Mouse (Mus musculus): ENCODE measurements around the gene Cd22. TPM values are rescaled to one million over a fixed set of nuclear protein-coding genes. Genes with fewer than 3 reads are reported as not detected.

The Cd22 gene
- total and polyA plus RNA-seq, 3 experiments = 0.22 TPM; not detected in 2

DNA sequence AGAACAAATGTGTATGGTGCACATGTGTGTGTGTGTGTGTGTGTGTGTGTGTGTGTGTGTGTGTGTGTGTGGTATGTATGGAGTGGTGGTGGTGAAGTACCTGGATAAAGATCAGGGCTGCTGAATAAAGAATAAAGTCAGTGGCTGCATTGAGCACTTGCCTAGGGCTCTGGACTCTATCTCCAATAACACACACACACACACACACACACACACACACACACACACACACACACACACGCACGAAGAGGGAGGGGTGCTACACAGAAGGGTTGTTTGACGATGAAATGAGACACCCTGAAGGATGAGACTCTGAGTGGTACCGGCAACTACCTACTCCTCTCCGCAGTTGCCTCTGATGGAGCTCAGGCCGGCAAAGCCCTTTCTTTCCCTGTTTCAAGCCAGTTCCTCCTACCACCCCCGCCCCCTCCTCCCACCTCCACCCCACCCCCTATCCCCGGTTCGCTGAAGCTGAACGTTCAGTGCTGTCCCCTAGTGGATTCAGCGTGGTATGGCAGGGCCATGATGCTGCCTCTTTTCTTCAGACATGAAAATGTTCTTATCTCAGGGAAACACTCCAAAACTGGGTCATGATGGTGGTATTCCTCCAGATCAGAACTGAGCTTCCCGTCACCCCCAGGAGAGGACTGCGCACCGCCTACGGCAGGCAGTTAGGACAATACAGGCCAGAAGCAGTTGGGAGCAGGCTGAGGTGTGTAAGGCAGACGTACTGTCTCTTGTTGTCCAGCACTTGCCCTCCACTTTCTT is 20.3 kb downstream of the Cd22 start:
- TF ChIP-seq GATA1 (IDR thresholded peaks at IDR 0.05; ENCODE audit: borderline replicate concordance, low read length) = no peak
- TF ChIP-seq CTCF (IDR thresholded peaks at IDR 0.05; ENCODE audit: low read depth, low read length) = peak; percentile 70
- no peak overlapping the region; the same call in 1 of the 2 replicates for H3K4me3 ChIP-seq (ENCODE audit: low read depth, low read length)

DNA sequence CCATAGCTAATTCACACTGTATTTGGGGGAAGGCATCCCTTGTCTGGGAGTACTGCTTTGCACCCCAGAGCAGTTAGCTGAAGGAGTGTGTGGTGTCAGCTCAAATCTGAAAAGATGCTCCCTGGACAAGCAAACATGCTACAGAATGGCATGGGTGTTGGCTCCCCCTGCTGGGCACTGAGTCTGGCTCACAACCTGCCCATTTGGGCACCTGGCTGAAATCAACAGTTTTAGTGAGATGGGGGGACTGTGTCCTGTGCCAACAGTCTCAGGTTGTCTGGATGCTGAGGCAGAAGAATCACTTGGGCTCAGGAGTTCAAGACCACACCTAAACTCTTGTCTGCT is 20.9 kb downstream of the Cd22 start:
- peaks cover 7% of the 10 kb centered on the region for H3K4me1 ChIP-seq (ENCODE audit: insufficient read depth, low read depth, low read length)
- no peak overlapping the region for H3K4me3 ChIP-seq (ENCODE audit: low read depth, low read length)
- DNase-seq (ENCODE audit: low spot score) = peak; percentile 28
- TF ChIP-seq CTCF (IDR thresholded peaks at IDR 0.05; ENCODE audit: low read depth, low read length) (peak; percentile 26; the same call in 1 of the 2 replicates), GATA2 (IDR thresholded peaks at IDR 0.05; ENCODE audit: borderline replicate concordance, low read depth, low read length) (no peak), GATA1 (IDR thresholded peaks at IDR 0.05; ENCODE audit: borderline replicate concordance, low read length) (no peak)
- no peaks in the 10 kb centered on the region for H3K9me3 ChIP-seq (replicated peaks)
- peaks cover 15% of the 10 kb centered on the region for H3K27me3 ChIP-seq (ENCODE audit: insufficient read depth, low read length)
- H3K36me3 ChIP-seq (replicated peaks) = no peaks in the 10 kb centered on the region
- ATAC-seq (ENCODE audit: extremely low read depth, insufficient number of reproducible peaks, low FRiP score, poor library complexity, severe bottlenecking) = no peak

More for the DNA sequence above, 20.3 kb downstream of the Cd22 start:
- H3K4me1 ChIP-seq (ENCODE audit: insufficient read depth, low read depth, low read length) = peaks cover 7% of the 10 kb centered on the region
- peaks cover 10% of the 10 kb centered on the region; the same call in 1 of the 2 replicates for H3K27me3 ChIP-seq (ENCODE audit: insufficient read depth, low read length)
- no peaks in the 10 kb centered on the region for H3K9me3 ChIP-seq (replicated peaks)
- DNase-seq (ENCODE audit: low spot score) (peak; percentile 20), ATAC-seq (ENCODE audit: extremely low read depth, insufficient number of reproducible peaks, low FRiP score, poor library complexity, severe bottlenecking) (no peak; the same call in 1 of the 2 replicates)
- H3K36me3 ChIP-seq (replicated peaks) = no peaks in the 10 kb centered on the region

DNA sequence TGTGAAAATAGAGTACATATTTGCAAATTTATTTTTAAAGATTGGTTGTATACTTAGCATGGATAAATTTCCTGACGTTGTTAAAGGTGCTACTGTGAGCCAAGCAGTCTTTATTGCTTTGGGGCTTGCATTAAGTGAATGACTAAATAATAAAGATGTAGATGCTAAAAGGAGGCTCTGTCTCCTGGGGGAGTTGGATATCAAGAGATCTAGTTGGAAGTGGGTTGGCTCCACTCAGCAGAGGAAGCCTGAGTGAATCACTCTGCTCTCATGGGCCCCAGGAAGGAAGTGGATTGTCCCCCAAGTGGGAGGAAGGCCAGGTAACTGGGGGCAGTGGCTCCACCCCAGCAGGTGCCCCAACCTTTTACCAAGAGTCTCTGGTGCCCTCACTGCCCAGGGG is 22.4 kb downstream of the Cd22 start:
- H3K27me3 ChIP-seq (ENCODE audit: insufficient read depth, low read length) = peaks cover 18% of the 10 kb centered on the region

DNA sequence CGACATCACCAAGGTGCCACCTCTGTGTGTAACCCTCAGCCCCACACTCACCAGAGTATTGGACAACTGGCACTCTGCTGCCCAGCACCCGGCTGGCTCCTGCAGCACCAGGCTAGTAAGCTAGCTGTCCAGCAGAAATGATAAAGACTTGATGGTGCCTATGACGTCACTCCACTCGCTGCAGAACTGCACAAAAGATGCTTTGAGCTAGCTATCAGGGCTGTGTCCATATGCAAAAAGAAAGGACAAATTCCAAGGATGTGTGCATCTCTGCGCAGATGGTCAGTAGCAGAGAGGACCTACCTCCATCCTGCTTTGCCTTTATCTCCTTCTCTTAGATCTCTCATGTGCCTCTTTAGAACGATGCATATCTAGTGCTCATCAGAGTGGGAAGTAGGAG is 24.1 kb downstream of the Cd22 start, which contains the start of gene Ffar3:
Gene Ffar3, minus strand, starts transcription at position 101 of the 400 bp plus-strand sequence.
- no peaks in the 10 kb centered on the region for H3K9me3 ChIP-seq (replicated peaks)
- H3K36me3 ChIP-seq (replicated peaks) = no peaks in the 10 kb centered on the region
- DNase-seq (ENCODE audit: low spot score) (no peak), ATAC-seq (ENCODE audit: extremely low read depth, insufficient number of reproducible peaks, low FRiP score, poor library complexity, severe bottlenecking) (no peak)
- no peak for TF ChIP-seq CTCF (IDR thresholded peaks at IDR 0.05; ENCODE audit: low read depth, low read length)
- TF ChIP-seq POLR2AphosphoS5 (IDR thresholded peaks at IDR 0.05; ENCODE audit: insufficient replicate concordance, low read depth, low read length) = no peak
- TF ChIP-seq GATA1 (IDR thresholded peaks at IDR 0.05; ENCODE audit: borderline replicate concordance, low read length) = no peak
- no peak for TF ChIP-seq TAL1 (conservative IDR thresholded peaks at IDR 0.05; ENCODE audit: low read depth, low read length)
- no peak for TF ChIP-seq GATA2 (IDR thresholded peaks at IDR 0.05; ENCODE audit: borderline replicate concordance, low read depth, low read length)
- peaks cover 7% of the 10 kb centered on the region for H3K4me1 ChIP-seq (ENCODE audit: insufficient read depth, low read depth, low read length)
- no peak within 1 kb of the TSS for H3K4me3 ChIP-seq (ENCODE audit: low read depth, low read length)
- peaks cover 16% of the 10 kb centered on the region for H3K27me3 ChIP-seq (ENCODE audit: insufficient read depth, low read length)

More for the DNA sequence above, 22.4 kb downstream of the Cd22 start:
- H3K4me1 ChIP-seq (ENCODE audit: insufficient read depth, low read depth, low read length) = peaks cover 7% of the 10 kb centered on the region
- ATAC-seq (ENCODE audit: extremely low read depth, insufficient number of reproducible peaks, low FRiP score, poor library complexity, severe bottlenecking) (no peak), DNase-seq (ENCODE audit: low spot score) (no peak)
- H3K4me3 ChIP-seq (ENCODE audit: low read depth, low read length) = no peak overlapping the region
- H3K9me3 ChIP-seq (replicated peaks) = no peaks in the 10 kb centered on the region
- TF ChIP-seq TAL1 (conservative IDR thresholded peaks at IDR 0.05; ENCODE audit: low read depth, low read length) (no peak), GATA2 (IDR thresholded peaks at IDR 0.05; ENCODE audit: borderline replicate concordance, low read depth, low read length) (no peak), GATA1 (IDR thresholded peaks at IDR 0.05; ENCODE audit: borderline replicate concordance, low read length) (no peak), CTCF (IDR thresholded peaks at IDR 0.05; ENCODE audit: low read depth, low read length) (no peak), POLR2AphosphoS5 (IDR thresholded peaks at IDR 0.05; ENCODE audit: insufficient replicate concordance, low read depth, low read length) (no peak)
- no peaks in the 10 kb centered on the region for H3K36me3 ChIP-seq (replicated peaks)

DNA sequence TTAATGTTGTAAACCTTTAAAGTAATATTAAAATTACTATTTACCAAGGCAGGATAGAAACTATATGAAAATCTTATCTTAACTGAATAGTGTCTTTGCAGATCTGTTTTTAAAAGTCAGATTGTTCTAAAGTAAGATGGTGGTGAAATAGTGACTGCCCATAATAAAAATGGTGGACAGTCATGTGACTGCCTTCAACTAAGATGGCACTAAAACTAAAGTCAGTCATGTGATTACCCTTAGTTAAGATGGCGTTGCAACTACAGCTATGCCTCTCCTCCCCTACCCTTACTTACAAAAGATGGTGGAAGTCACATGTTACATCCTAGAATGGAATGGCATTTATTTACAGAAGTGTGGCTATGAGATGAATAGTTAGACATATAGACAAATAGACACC is 28.7 kb downstream of the Cd22 start:
- ATAC-seq (ENCODE audit: extremely low read depth, insufficient number of reproducible peaks, low FRiP score, poor library complexity, severe bottlenecking) (no peak), DNase-seq (ENCODE audit: low spot score) (no peak)
- TF ChIP-seq POLR2AphosphoS5 (IDR thresholded peaks at IDR 0.05; ENCODE audit: insufficient replicate concordance, low read depth, low read length) (no peak), CTCF (IDR thresholded peaks at IDR 0.05; ENCODE audit: low read depth, low read length) (no peak), TAL1 (conservative IDR thresholded peaks at IDR 0.05; ENCODE audit: low read depth, low read length) (no peak), GATA2 (IDR thresholded peaks at IDR 0.05; ENCODE audit: borderline replicate concordance, low read depth, low read length) (no peak), GATA1 (IDR thresholded peaks at IDR 0.05; ENCODE audit: borderline replicate concordance, low read length) (no peak)
- H3K9me3 ChIP-seq (replicated peaks) = no peaks in the 10 kb centered on the region
- H3K4me3 ChIP-seq (ENCODE audit: low read depth, low read length) = no peak overlapping the region
- H3K36me3 ChIP-seq (replicated peaks) = no peaks in the 10 kb centered on the region
- H3K4me1 ChIP-seq (ENCODE audit: insufficient read depth, low read depth, low read length) = peaks cover 5% of the 10 kb centered on the region
- peaks cover 13% of the 10 kb centered on the region for H3K27me3 ChIP-seq (ENCODE audit: insufficient read depth, low read length)

DNA sequence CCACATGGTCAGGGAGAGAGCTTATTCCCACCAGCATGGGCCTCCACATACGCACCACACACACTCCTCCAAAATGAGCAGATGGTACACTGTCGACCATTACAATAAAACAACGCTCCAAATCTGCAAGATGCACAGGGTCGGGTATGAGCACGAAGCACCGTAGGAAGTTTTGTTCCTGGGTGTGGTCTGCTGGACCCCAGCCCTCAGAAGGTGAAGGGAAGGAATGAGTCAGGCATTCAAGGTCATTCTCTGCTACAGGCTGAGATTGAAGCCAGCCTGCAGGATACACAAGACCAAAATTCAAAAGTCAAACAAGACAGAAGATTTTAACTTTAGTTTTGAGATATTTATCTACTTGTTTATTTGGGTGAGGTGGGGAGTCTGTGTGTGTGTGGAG is 32.2 kb downstream of the Cd22 start:
- ATAC-seq (ENCODE audit: extremely low read depth, insufficient number of reproducible peaks, low FRiP score, poor library complexity, severe bottlenecking) (no peak), DNase-seq (ENCODE audit: low spot score) (no peak)
- H3K27me3 ChIP-seq (ENCODE audit: insufficient read depth, low read length) = no peaks in the 10 kb centered on the region
- TF ChIP-seq TAL1 (conservative IDR thresholded peaks at IDR 0.05; ENCODE audit: low read depth, low read length) (no peak), CTCF (IDR thresholded peaks at IDR 0.05; ENCODE audit: low read depth, low read length) (no peak), GATA1 (IDR thresholded peaks at IDR 0.05; ENCODE audit: borderline replicate concordance, low read length) (no peak), GATA2 (IDR thresholded peaks at IDR 0.05; ENCODE audit: borderline replicate concordance, low read depth, low read length) (no peak)
- no peaks in the 10 kb centered on the region for H3K36me3 ChIP-seq (replicated peaks)
- no peaks in the 10 kb centered on the region for H3K9me3 ChIP-seq (replicated peaks)
- no peak overlapping the region for H3K4me3 ChIP-seq (ENCODE audit: low read depth, low read length)
- peaks cover 7% of the 10 kb centered on the region for H3K4me1 ChIP-seq (ENCODE audit: insufficient read depth, low read depth, low read length)
